Mouse (Mus musculus): ENCODE results near the gene H2al1h. TPM values are rescaled to one million over a fixed set of nuclear protein-coding genes. Genes with fewer than 3 reads are reported as not detected.

Gene H2al1h
- total RNA-seq (2023), result not detected

GRCm38 (mm10) chrX:11321192-11321591, at the start of gene H2al1h:
TSS of gene H2al1h (plus strand) at chrX:11321492.

GRCm38 (mm10) chrX:11298957-11299356, 22.3 kb upstream of the H2al1h start, which contains the start of gene H2al1a:
TSS of gene H2al1a (plus strand) at chrX:11299257.

GRCm38 (mm10) chrX:11302132-11302531, 19.2 kb upstream of the H2al1h start, which contains the start of gene H2al1b:
TSS of gene H2al1b (plus strand) at chrX:11302432.

GRCm38 (mm10) chrX:11305355-11305754, 15.9 kb upstream of the H2al1h start, which contains the start of gene H2al1c:
TSS of gene H2al1c (plus strand) at chrX:11305655.

GRCm38 (mm10) chrX:11308524-11308923, 12.8 kb upstream of the H2al1h start, which contains the start of gene H2al1d:
TSS of gene H2al1d (plus strand) at chrX:11308824.

GRCm38 (mm10) chrX:11311634-11312033, 9.7 kb upstream of the H2al1h start, which contains the start of gene H2al1e:
TSS of gene H2al1e (plus strand) at chrX:11311934.

GRCm38 (mm10) chrX:11314858-11315257, 6.4 kb upstream of the H2al1h start, which contains the start of gene H2al1f:
TSS of gene H2al1f (plus strand) at chrX:11315158.

GRCm38 (mm10) chrX:11317956-11318355, 3.3 kb upstream of the H2al1h start, which contains the start of gene H2al1g:
TSS of gene H2al1g (plus strand) at chrX:11318256.

GRCm38 (mm10) chrX:11324359-11324758, 3.1 kb downstream of the H2al1h start, which contains the start of gene H2al1i:
TSS of gene H2al1i (plus strand) at chrX:11324659.

GRCm38 (mm10) chrX:11327522-11327921, 6.2 kb downstream of the H2al1h start, which contains the start of gene H2al1j:
TSS of gene H2al1j (plus strand) at chrX:11327822.

Other genes starting within 250 kb of the H2al1h start
- gene H2al1a, start 22.2 kb upstream of the H2al1h start, total RNA-seq (2023), result not detected
- not detected for gene H2al1b, start 19.1 kb upstream of the H2al1h start, total RNA-seq (2023)
- not detected for gene H2al1c, start 15.8 kb upstream of the H2al1h start, total RNA-seq (2023)
- not detected for gene H2al1d, start 12.7 kb upstream of the H2al1h start, total RNA-seq (2023)
- gene H2al1e, start 9.6 kb upstream of the H2al1h start, total RNA-seq (2023), result not detected
- gene H2al1f, start 6.3 kb upstream of the H2al1h start, total RNA-seq (2023), result not detected
- gene H2al1g, start 3.2 kb upstream of the H2al1h start, total RNA-seq (2023), result not detected
- gene H2al1i, start 3.2 kb downstream of the H2al1h start, total RNA-seq (2023), result not detected
- not detected for gene H2al1j, start 6.3 kb downstream of the H2al1h start, total RNA-seq (2023)